Mouse (Mus musculus) heart, postnatal 0 days (tissue): Measurements from ENCODE around the gene Gm20662.

Source experiments
- CTCF ChIP-seq: IDR thresholded peaks from 2 replicates; pipeline ENCODE4 v1.5.1; 2016; ENCODE audit warnings: antibody characterized with exemption, control low read depth, low read depth
- EP300 ChIP-seq: IDR thresholded peaks from 2 replicates; pipeline ENCODE4 v1.6.1; 2016; ENCODE audit warnings: antibody characterized with exemption, low read depth

DNA sequence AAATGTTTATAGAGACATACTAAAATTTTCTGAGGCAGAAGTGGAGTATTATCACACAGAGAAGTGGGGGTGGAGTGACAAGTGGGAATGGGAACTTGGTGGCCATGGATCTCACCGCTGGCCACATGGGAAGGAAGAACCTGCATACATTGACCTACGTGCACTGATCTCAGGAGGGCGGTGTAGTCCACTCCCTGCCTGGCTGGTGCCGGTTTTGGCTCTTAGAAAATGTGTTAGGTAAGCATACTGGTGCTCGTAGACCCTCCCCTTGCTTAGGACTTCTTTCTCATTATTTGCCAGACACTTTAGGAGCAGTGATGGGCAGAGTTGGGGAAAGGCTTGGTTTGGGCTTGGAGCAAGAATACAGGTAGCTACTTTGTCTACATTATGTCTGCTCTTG lies 11.9 kb downstream of the Gm20662 start:
- no peak for TF ChIP-seq EP300
- TF ChIP-seq CTCF: no peak
